Mouse (Mus musculus) adrenal gland, postnatal 4 days (tissue): ENCODE measurements at regions not wholly inside any gene's neighbourhood (a gene's known extent, or its start where the extent isn't known, plus 50 kb on each side); places are given as distances from the start of the nearest gene placed in this dataset.
A peak's percentile ranks its signal among the peaks of the same experiment; 100 is the strongest.

ENCODE experiments used
- DNase-seq, 2 experiments: peaks; one replicate each; pipeline ENCODE4 v3.0.0; 2021 to 2022; ENCODE audit warnings: low spot score in 2 of 2, mixed read lengths in 2 of 2

DNA sequence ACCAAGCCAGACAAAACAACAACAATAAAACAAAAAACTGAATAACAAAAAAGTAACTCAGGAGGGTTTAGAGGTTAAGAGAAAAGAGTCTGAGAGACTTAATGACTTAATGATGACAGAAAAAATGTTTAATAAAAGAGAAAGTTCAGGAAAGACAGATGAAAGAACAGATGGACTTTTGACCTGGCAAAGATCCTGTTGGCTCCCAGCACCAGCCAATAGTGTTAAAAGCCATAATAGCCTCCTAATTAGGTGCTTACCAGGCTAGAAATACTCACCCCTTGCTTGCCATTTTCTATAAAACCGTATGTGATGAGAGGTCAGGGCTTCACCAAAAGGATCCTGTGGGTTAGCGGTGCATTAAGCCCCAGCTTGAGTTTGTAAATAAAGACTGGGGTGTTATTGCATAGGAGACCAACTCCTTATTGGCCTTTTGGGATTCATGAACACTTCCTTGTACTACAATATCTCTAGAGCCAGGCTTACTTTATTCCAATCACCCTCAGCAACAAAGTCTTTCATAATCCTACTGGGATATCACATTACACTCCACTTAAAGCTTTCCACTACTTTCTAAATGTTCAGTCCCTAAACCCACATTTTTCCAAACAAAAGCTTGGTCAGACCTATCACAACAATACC lies 282.1 kb upstream of the Rasa1 start:
- DNase-seq, result no peak

DNA sequence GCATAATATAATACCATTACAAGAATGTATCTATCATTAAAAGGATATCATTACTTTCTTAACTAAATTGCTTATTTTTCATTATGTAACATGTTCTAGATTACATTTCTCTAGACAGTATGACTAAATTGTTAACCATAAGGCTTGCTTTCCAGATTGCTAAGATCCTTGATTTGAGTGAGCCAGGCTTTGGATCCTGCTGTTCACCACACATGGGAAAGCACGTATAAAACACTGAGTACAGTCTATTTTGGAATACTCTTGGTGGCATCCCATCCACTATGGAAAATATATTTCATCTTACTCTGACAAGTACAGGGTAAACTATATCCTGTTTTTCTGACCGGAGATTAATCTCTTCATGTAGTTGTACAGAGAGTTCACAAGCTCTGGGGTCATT lies 268.9 kb upstream of the Rasa1 start:
- DNase-seq, result no peak

DNA sequence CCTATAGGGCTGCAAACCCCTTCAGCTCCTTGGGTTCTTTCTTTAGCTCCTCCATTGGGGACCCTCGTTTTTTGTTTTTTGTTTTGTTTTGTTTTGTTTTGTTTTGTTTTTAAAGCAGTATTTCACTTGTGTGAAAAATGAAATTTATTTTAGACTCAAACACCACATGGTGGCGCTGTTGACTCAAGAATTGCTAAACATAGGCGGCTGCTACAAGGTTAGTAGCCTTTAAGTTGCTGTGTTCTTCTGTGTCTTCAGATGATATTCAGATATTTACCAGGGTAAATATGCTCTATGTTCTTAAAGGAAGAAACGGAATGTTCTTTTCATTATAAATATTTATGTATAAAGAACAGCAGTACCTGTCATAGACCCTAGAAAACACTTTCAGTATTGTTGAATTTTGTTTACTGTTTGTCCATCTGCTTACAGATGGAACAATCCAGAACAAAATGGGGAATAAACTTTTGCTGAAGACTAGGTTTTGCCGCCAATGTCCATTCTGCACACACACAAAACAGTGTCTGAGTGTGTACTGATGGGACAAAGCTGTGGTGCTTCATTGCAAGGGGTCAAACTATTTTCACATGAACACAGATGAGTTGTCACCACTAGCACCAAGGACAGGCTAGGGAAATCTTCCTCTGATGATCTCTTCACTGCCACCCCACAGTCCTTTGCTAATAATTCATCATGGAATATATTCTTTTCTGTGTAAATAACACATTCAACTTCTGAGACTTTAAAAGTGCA lies 267.3 kb upstream of the Rasa1 start:
- peak in 1 of 2 experiments; percentile 18 for DNase-seq

DNA sequence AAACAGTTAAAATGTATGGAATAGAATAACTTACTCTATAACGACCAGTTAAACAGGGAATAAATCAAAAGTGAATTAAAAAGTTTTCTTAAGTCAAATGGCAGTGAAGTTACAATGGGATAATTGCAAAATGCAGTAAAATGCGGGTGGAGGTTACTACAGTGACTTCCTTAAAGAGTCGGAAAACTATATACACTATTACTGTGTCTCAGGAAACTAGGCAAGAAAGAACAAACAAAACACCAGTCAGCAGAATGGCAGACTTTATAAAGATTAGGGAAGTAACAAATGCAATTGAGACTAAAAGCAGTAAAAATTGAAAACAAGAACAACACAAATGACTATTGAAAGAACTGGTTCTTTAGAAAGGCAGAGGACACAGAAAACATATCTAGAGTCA lies 264.1 kb upstream of the Rasa1 start:
- no peak for DNase-seq

DNA sequence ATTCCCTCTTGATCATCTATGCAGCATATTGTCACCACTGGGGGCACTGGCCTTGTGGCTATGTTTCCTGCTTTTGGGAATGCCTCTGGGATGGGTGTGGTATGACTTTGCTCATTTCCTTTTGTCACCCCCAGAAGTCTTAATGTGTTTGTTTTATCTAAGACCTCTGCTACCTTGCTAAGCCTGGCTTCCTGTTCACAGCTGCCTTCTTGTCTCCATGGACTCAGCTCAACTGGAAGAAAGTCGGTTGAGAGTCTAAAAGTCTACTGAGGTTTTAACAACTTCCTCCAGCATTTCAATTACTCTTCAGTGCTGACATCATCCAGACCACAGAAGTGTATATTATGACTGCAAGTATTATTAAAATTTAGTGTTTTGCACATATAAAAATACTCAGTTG lies 220.7 kb upstream of the Rasa1 start:
- DNase-seq, result no peak

DNA sequence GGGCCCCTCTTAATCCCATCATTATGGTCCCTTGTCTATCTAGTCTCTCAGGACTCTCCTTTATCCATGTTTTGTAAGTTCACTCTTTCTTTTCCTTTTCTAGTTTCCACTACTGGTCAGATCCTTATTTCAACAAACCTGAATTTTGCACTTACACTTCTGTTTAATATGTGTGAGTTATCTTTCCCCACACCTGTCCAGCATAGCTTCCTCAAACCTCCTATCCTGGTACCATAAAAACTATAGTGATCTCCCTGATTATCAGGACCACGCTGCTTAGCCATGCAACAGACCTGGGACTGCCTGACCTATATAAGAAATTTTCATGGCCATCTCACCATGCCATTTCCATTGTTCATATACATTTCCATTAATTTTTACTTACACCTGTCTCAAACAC lies 219.6 kb upstream of the Rasa1 start:
- no peak for DNase-seq

DNA sequence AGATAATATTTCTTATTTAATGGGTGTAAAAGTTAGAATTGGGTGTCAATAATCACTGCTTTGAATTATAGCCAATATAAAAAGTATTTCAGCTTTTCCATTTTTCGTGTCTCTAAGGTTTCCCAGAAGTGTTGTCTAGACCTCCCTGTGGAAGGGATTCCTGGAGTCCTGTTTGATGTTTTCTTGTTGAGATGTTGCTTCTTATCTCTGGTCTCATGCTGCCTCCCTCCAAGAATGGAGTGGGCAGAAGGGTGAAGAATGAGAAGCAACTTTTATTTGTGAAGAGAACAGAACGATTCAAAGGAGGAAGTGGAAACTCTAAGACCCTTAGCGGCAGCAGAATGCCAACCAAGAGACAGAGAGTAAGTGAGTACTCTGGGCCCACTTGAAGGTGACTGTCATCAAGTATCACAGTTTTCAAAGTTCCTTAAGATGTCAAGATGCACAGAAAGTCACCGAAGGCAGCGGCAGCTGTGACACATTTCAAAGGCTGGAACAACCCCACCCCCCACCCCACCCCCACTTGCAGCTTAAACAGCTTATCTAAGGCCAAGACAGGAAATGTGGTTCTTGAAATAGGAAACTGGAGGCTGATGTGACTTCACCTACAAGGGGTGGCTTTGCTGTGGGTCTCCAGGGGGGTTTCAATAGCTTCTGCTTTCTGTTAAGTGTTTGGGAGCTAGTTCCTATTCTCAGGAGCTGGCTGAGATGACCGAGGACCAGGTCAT lies 218.6 kb upstream of the Rasa1 start:
- DNase-seq, result no peak

DNA sequence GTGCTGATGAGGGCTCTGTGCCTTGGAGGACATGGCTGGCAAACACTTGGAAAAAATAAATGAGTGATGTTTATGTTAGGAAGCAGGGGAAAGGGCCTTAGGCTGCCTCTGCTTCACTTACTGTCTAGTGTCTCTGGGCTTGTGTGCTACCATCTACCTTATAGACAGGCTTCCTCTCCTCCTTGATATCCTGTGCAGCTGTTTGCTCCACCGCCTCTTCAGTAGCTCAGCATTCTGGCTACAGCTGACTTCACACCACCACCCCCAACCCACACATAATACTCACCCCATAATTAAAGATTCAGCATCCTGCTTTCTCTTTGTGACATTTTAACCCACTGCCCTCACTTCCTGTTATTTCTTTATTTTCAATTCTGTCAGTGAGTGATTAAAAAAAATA lies 217.9 kb upstream of the Rasa1 start:
- no peak for DNase-seq

DNA sequence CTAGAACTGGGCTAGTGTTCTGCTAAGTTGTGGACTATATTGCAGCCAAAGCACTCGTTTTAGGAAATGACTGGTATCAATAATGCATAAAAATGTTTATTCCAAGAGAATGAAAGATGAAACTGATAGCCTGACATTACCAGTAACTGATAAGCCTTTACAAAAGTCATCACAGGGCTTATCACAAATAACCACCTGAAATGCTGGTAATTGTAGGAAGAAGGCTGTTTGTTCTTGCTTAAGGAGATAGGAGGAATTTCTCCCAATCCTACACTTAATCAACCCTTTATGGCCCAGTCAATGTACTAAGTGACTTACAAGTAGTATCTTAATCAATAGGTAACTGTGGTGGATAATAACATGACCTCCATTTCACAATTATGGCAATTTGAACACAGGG lies 217.1 kb upstream of the Rasa1 start:
- DNase-seq, result no peak

DNA sequence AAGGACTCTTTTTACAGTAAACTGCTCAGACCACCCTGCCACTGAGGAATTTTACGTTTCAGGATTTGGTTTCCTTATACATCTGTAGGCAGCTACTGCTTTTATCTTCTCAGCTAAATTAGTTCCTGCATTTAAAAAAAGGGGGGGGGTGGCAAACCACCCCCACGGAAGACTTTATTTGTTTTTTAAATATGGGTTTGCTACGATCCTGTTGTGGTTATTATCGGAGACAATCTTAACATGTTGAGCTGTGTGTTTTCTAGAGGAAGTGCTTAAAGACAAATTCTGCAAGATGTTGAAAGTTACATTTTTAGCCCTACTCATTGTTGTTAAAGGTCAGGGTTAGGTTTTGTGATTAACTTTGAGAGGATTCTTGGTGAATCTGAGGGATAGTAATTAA lies 216.1 kb upstream of the Rasa1 start:
- DNase-seq, result no peak

DNA sequence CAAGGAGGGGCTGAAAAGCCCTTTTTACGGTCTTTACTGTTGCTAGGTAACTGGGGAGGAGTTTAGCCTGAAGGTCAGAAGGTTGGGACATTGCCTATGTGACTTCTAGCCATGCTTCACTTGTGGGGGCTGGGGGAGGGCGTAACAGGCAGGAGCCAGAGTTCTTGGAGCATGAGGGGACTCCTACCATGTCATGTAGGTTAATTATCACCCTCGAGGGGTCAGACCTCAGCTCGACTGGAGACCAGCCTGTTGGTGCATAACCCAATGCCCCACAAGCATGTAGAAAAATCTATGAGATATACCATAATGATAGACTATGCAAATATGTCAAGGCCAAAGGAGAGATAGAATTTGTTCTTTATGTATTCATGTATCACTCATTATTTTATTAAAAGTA lies 215.1 kb upstream of the Rasa1 start:
- DNase-seq, result no peak

DNA sequence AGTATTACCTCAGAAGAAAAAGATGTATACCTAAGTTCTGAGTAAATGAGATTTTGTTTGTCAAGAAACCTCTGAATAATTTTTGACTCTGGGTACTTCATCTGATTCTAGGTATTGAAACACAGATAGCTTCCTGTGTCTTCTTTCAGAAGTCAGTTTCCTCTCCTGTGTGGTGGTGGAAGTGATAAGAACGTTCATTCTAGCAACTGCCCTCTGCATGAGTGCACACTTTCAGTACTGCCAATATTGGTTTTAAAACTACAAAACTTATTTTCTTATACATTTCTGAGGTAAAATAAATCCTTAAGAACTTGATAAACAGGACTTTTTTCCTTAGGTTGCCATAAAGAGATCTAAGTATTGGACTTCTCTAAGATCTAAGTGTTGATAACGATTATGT lies 209.8 kb upstream of the Rasa1 start:
- no peak for DNase-seq

DNA sequence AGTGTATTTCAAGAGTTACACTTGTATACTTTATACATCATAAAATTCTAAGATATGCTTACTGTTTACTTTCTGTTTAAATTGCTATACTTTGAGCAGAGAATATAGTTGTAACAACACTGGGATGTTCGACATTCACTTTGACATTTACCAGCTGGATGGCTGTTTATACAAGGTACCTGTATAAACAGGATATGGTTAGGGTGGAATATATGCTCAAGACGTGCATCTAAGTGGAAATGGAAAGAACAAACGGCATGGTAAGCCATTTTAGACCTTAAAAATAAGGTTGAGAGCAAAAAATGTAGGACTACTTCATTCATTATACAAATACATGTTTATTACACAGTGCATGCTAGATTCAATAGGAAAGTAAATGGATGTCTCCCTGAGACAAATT lies 195.9 kb upstream of the Rasa1 start:
- DNase-seq, result no peak

DNA sequence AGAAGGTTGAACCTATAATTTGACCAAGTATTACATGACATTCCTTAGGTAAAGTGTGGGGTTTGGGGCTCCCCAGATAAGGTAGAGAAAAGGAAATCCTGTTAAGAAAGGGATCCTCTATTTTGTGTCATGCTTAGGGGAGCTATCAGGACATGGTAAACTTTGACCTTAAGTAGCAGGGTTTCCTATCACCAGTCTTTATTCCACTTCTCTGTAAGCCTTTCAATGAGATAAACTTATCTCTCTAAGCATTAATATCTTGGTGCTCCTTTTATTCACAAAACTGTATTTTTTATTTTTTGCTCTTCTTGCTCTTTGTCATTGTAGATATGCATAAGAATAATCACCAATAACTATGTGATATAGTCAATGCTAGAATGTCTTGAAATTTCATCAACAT lies 194.4 kb upstream of the Rasa1 start:
- DNase-seq, result no peak

DNA sequence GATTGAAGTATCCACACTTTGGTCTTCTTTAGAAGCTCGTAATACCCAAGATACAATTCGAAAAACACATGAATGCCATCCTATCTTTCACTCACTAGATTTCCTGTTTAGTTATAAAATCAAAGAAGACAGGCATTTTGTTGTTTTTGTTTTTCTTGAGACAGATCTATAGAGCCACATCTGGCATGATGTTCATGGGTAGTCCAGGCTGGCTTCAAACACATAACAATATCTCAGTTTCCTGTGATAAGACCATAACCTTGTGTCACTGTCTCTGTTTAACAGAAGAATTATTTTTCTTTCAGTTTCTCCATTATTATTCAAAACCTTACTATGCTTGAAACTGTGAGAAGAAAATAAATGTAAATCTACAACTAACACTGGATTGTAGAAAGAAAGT lies 190.5 kb upstream of the Rasa1 start:
- DNase-seq, result no peak

DNA sequence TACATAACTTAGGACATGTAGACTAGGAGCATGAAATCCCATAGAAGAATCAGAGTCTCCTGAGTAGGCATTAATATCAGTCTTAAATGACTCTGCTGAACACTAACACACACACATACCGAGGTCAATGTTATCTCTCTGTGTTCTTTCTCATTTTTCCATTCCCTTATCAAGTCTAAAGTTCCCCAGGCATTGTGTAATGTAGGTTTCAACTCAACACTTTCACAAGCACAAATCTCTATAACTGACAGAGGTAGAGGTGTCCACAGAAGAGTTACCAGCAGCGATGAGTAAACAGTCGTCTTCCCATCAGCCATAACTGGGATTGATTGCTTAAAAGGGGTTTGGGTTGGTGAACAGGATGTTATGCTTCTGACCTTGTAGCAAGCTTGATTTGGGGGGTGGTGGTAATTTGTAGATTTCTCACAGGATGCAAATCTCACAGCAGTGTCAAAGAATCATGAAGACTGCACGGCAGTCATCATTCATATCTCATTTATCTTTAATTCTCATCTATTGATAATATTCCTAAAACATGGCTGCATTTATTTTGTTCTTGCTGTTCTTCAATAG lies 187.4 kb upstream of the Rasa1 start:
- no peak for DNase-seq

DNA sequence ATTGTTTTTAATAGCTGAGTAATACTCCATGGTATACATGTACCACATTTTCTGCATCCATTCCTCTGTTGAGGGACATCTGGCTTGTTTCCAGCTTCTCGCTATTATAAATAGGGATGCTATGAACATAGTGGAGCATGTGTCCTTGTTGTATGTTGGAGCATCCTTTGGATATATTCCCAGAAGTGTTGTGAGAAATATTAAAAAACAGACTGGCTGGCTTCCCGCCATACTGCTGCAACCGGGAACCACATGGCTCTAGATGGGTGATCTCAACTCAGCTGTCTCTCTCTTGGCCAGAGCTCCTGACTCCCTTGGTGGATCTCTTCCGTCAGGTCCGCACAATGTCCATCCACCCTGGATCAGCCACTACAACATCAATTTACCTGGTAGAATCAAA lies 182.4 kb upstream of the Rasa1 start:
- no peak for DNase-seq

DNA sequence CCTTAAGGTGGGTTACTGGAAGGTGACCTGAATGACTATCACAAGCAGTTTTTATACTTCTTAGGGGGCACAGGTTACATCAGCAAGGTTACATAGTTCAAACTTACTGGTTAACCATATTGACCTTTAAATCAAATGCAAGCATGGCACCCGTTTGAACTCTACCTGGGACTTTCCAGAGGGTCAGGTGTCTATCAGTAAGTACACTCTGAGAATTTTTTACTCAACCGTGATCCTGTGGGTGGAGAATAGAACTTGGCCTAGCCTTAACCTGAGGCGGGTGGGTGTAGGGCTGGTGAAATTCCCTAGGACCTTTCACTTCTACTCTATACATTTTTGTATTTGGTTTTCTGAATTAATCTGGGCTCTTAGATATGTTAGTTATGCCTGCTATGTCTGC lies 170.5 kb upstream of the Rasa1 start:
- no peak for DNase-seq

DNA sequence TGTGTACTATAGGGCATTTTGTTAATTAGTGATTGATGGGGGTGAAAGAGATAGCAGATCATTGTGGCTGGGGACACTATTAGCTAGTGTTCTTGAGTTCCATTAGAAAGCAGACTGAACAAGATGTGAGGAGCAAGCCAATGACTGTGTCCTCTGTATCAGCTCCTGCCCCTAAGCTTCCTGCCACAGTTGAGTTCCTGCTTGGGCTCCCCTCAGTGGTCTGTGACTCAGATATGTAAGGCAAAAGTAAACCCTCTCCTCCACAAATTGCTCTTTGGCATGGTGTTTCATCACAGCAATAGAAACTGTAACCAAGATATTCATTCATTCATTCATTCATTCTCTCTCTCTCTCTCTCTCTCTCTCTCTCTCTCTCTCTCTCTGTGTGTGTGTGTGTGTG lies 169.7 kb upstream of the Rasa1 start:
- no peak for DNase-seq

DNA sequence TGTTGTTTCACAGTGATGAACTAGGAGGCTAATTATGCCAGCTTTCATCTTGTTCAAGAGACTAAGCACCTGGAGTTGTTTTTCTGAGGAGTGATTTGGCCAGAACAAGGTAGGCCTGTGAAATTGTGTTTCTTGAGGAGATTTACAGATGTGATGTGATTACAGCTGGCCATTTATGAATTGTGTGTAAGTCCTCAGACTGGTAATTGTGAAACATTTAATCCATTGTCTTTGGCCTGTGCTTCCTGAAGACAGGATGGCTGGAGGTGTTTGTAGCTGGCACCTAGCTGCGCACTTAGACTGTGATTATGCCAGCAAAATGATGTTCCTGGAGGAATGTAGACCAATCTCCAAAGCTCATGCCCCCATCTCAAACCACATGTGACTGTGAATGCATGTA lies 150.7 kb upstream of the Rasa1 start:
- no peak for DNase-seq

DNA sequence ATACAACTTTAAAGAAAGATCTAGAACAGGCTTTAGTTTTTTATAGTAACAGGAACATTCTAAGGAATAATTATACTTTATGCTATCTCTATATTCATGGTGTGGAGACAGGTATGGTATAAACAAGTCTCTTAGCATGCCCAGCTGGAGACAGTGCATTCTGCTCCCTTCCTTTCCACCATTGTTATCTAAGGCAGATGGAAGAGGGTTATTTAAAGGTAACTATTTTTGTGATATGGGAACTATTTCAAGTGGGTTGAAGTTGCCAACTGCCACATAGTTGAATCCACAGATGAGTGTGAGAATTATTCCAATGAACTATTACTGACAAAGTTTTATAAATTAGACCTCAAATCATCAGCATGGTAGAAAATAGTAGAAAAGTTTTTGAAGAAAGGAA lies 148.9 kb upstream of the Rasa1 start:
- DNase-seq, result no peak

DNA sequence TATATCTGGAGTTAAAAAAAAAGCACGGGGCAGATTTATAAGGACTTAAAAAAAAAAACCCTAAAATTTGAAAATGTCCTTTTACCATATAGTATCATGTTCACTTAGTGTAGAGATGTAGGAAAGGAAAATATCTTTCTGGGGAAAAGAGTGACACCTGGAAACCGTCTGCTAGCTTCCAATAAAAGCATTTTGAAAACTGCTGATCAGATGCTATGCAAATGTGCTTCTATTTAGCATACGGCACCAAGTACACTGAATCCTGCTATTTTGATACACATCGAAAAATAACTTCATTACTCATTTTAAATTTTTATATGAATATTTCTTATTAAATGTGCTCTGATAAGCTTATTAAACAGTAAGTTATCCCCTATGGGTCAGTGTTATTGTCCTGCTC lies 148.1 kb upstream of the Rasa1 start:
- DNase-seq, result no peak
